Mouse (Mus musculus) cortical plate, adult 2 months (tissue): ENCODE results near the gene Acvr1. TPM values are rescaled to one million over a fixed set of nuclear protein-coding genes. Genes with fewer than 3 reads are reported as not detected.
A peak's percentile ranks its signal among the peaks of the same experiment; 100 is the strongest.

Experiments
- H3K27ac ChIP-seq: fragments of 200-500 bp; 2 replicates; pipeline ENCODE4 v1.5.1; 2012; ENCODE audit warnings: low read length, control low read depth, inconsistent platforms; ENCODE audit not compliant: insufficient read depth
- H3K4me1 ChIP-seq: fragments of 200-500 bp; 2 replicates; pipeline ENCODE4 v1.6.1; 2011; ENCODE audit warnings: low read length; ENCODE audit not compliant: control insufficient read depth, insufficient read depth
- H3K4me3 ChIP-seq: fragments of 200-500 bp; 2 replicates; pipeline ENCODE4 v1.5.1; 2011; ENCODE audit warnings: mild to moderate bottlenecking, low read length, control low read depth; ENCODE audit not compliant: insufficient read depth
- CTCF ChIP-seq: fragments of 200-500 bp; IDR thresholded peaks from 2 replicates; pipeline ENCODE4 v1.5.1; 2011; ENCODE audit warnings: mild to moderate bottlenecking, control low read depth, low read length; ENCODE audit not compliant: insufficient read depth; ENCODE audit errors: extremely low read depth
- POLR2A ChIP-seq: fragments of 200-500 bp; IDR thresholded peaks from 2 replicates; pipeline ENCODE4 v1.6.1; 2011; ENCODE audit warnings: mild to moderate bottlenecking, low read length, control low read depth; ENCODE audit not compliant: insufficient read depth; ENCODE audit errors: extremely low read depth
- polyA plus RNA-seq: library from polyadenylated mRNA; depleted of rRNA; stranded (reverse); fragments of >200 nt; gene quantifications from 2 replicates; pipeline ENCODE4 v1.2.3, GENCODE M21; 2012

Acvr1 gene
- polyA plus RNA-seq, 1 experiment = 19.5 TPM

- peaks cover 4% of the 10 kb centered on the region; the same call in 1 of the 2 replicates for H3K4me1 ChIP-seq
- H3K27ac ChIP-seq = no peak overlapping the region
- no peak overlapping the region for H3K4me3 ChIP-seq
- no peak for TF ChIP-seq POLR2A
- no peak for TF ChIP-seq CTCF
Measured at GRCm38 (mm10) chr2:58595350-58595749, 28.4 kb upstream of the Acvr1 start.

- H3K4me1 ChIP-seq = peaks cover 4% of the 10 kb centered on the region
- TF ChIP-seq POLR2A (no peak), CTCF (no peak)
- no peak overlapping the region for H3K4me3 ChIP-seq
- no peak overlapping the region for H3K27ac ChIP-seq
Measured at GRCm38 (mm10) chr2:58590055-58590454, 23.1 kb upstream of the Acvr1 start.

- TF ChIP-seq CTCF (no peak), POLR2A (no peak)
- Histone ChIP-seq H3K4me3 (no peak overlapping the region), H3K4me1 (peaks cover 4% of the 10 kb centered on the region), H3K27ac (no peak overlapping the region)
Measured at GRCm38 (mm10) chr2:58589637-58590036, 22.7 kb upstream of the Acvr1 start.

- TF ChIP-seq CTCF (no peak), POLR2A (no peak)
- H3K27ac ChIP-seq = no peak overlapping the region
- H3K4me1 ChIP-seq = peaks cover 4% of the 10 kb centered on the region
- no peak overlapping the region for H3K4me3 ChIP-seq
Measured at GRCm38 (mm10) chr2:58586311-58586710, 19.4 kb upstream of the Acvr1 start.

GRCm38 (mm10) chr2:58574167-58574566 is 7.2 kb upstream of the Acvr1 start:
- Histone ChIP-seq H3K4me1 (no peaks in the 10 kb centered on the region), H3K4me3 (no peak overlapping the region), H3K27ac (no peak overlapping the region)
- no peak for TF ChIP-seq POLR2A
- no peak for TF ChIP-seq CTCF

- Histone ChIP-seq H3K4me1 (peaks cover 6% of the 10 kb centered on the region), H3K4me3 (peak overlapping the region; percentile 74), H3K27ac (no peak overlapping the region)
- TF ChIP-seq CTCF = no peak
- no peak for TF ChIP-seq POLR2A
Measured at GRCm38 (mm10) chr2:58568841-58569645, 2.1 kb upstream of the Acvr1 start.

GRCm38 (mm10) chr2:58567866-58568719 is 1.1 kb upstream of the Acvr1 start:
- Histone ChIP-seq H3K4me1 (peaks cover 6% of the 10 kb centered on the region), H3K27ac (peak overlapping the region; percentile 53; the same call in 1 of the 2 replicates), H3K4me3 (peak overlapping the region; percentile 74)
- no peak for TF ChIP-seq POLR2A

- peaks cover 6% of the 10 kb centered on the region for H3K4me1 ChIP-seq
Measured at GRCm38 (mm10) chr2:58566410-58567065, 419 bp downstream of the Acvr1 start.

GRCm38 (mm10) chr2:58566049-58566409 is 928 bp downstream of the Acvr1 start:
- H3K4me1 ChIP-seq = peaks cover 6% of the 10 kb centered on the region
- peak overlapping the region; percentile 74 for H3K4me3 ChIP-seq

More at GRCm38 (mm10) chr2:58566410-58567065, 419 bp downstream of the Acvr1 start:
- no peak for TF ChIP-seq CTCF
- TF ChIP-seq POLR2A = no peak
- peak overlapping the region; percentile 89 for H3K27ac ChIP-seq
- H3K4me3 ChIP-seq = peak overlapping the region; percentile 74

More at GRCm38 (mm10) chr2:58566049-58566409, 928 bp downstream of the Acvr1 start:
- TF ChIP-seq POLR2A = no peak
- TF ChIP-seq CTCF = no peak
- H3K27ac ChIP-seq = peak overlapping the region; percentile 89
